Comparison of ENCODE assay signal across 19 mouse cellular contexts in genomic region chr9:90047937-90048627, GRCm38 (mm10). TPM values are rescaled to one million over a fixed set of nuclear protein-coding genes. Genes with fewer than 3 reads are reported as not detected.
A peak's percentile ranks its signal among the peaks of the same experiment; 100 is the strongest.
DNase-seq lines count a peak whose midpoint lies in the region; ATAC-seq and TF ChIP-seq lines count a peak whose summit lies in the region.
"Had no signal": no experiment of that assay in that cellular context is flagged by ENCODE, and none has a peak within 500 bp of the region (broad histone marks: within the 10 kb centered on the region; RNA-seq: fewer than 3 reads in every experiment).

No protein-coding gene starts in this region.

- no peak for TF ChIP-seq CTCF in cortical plate, adult 2 months (IDR thresholded peaks at IDR 0.05; ENCODE audit: extremely low read depth, insufficient read depth, low read length)

- H3K4me2 ChIP-seq in heart, embryonic 12.5 days, result no peak overlapping the region
- H3K4me2 ChIP-seq: hindbrain, embryonic 12.5 days; limb, embryonic 12.5 days; liver, embryonic 15.5 days; midbrain, embryonic 11.5 days had no signal

- 28% methylated on average over 5 of the region's 5 CpGs for WGBS in heart, embryonic 12.5 days

- no peaks in the 10 kb centered on the region for H3K4me1 ChIP-seq in cortical plate, adult 2 months (ENCODE audit: control insufficient read depth, insufficient read depth, low read length)
- no peaks in the 10 kb centered on the region for H3K4me1 ChIP-seq in heart, embryonic 12.5 days (replicated peaks)
- H3K4me1 ChIP-seq: hindbrain, embryonic 12.5 days; limb, embryonic 12.5 days; liver, embryonic 15.5 days had no signal

- H3K9me3 ChIP-seq in heart, embryonic 12.5 days (replicated peaks), result peaks cover 10% of the 10 kb centered on the region
- H3K9me3 ChIP-seq: limb, embryonic 12.5 days; liver, embryonic 15.5 days had no signal

- no peak overlapping the region for H3K4me3 ChIP-seq in cortical plate, adult 2 months (ENCODE audit: insufficient read depth, low read length)
- no peak overlapping the region for H3K4me3 ChIP-seq in heart, embryonic 12.5 days
- H3K4me3 ChIP-seq: hindbrain, embryonic 12.5 days; limb, embryonic 12.5 days; liver, embryonic 15.5 days; myocyte had no signal

- 0 out of 2 replicates have a peak overlapping the region, but pooled peaks have one; percentile 53 for H3K27ac ChIP-seq in cortical plate, adult 2 months (ENCODE audit: insufficient read depth, low read length)
- H3K27ac ChIP-seq in heart, embryonic 12.5 days (ENCODE audit: poor library complexity, severe bottlenecking), result peak overlapping the region; percentile 68
- H3K27ac ChIP-seq: hindbrain, embryonic 12.5 days; limb, embryonic 12.5 days; liver, embryonic 15.5 days had no signal

- no peaks in the 10 kb centered on the region for H3K36me3 ChIP-seq in heart, embryonic 12.5 days
- H3K36me3 ChIP-seq: hindbrain, embryonic 12.5 days; limb, embryonic 12.5 days; liver, embryonic 15.5 days had no signal

- H3K9ac ChIP-seq in heart, embryonic 12.5 days, result no peak overlapping the region
- H3K9ac ChIP-seq: hindbrain, embryonic 12.5 days; limb, embryonic 12.5 days; liver, embryonic 15.5 days had no signal

- TF ChIP-seq POLR2A in cortical plate, adult 2 months (IDR thresholded peaks at IDR 0.05; ENCODE audit: extremely low read depth, insufficient read depth, low read length), result no peak

- peak; percentile 76 for ATAC-seq in heart, embryonic 12.5 days (ENCODE audit: insufficient number of reproducible peaks, low FRiP score)
- no peak for ATAC-seq in cerebellum, adult (ENCODE audit: insufficient number of reproducible peaks, low FRiP score, low TSS enrichment)
- ATAC-seq: activated CD4-positive, CD25-positive, alpha-beta regulatory T cell, adult 4 months; intestine, postnatal 0 days had no signal

- DNase-seq in kidney, postnatal 10 days, result peak; percentile 19
- DNase-seq in kidney, postnatal 4 days, result no peak
- DNase-seq in lung, postnatal 25 days (ENCODE audit: low spot score), result peak; percentile 67
- DNase-seq in ovary, postnatal 10 days (ENCODE audit: low spot score), result no peak
- DNase-seq: adrenal gland, postnatal 36 days; cerebellum, adult 11 months; gastrocnemius, postnatal 36 days; layer of hippocampus, postnatal 36 days; thymus, postnatal 14 days had no signal

- no peaks in the 10 kb centered on the region for H3K27me3 ChIP-seq in heart, embryonic 12.5 days (replicated peaks)
- H3K27me3 ChIP-seq: hindbrain, embryonic 12.5 days; limb, embryonic 12.5 days; liver, embryonic 15.5 days had no signal

RNA-seq across cellular contexts. Expression of gene Ctsh, which starts 5.9 kb away (rescaled TPM):
- 17.3 and 17.5 TPM in 2 replicates for polyA plus RNA-seq in cortical plate, adult 2 months (2012; rRNA removed)
- polyA plus RNA-seq in heart, embryonic 12.5 days (2016; fragmentation: Nextera tagmentation; extraction: Ambion mirVana), result 37.4 and 39.3 TPM in 2 replicates

Comparison
In these comparisons a context has a peak if more than half of its experiments do, and no peak if none do; other contexts are left out.
1. DNase-seq: peak in kidney, postnatal 10 days (single experiment) and lung, postnatal 25 days (single experiment); none in kidney, postnatal 4 days (0 of 2) and ovary, postnatal 10 days (single experiment).